Mouse (Mus musculus) erythroblast, embryonic 14.5 days (primary cell): ENCODE results near the gene Cyp39a1.

ENCODE experiments used
- GATA1 ChIP-seq: IDR thresholded peaks from 2 replicates; pipeline ENCODE4 v1.6.1; 2012; ENCODE audit warnings: low read length, inconsistent platforms, mixed read lengths
- TAL1 ChIP-seq: IDR thresholded peaks from 3 replicates; pipeline ENCODE4 v1.6.1; 2012; ENCODE audit warnings: low read length, inconsistent platforms, mixed read lengths

DNA sequence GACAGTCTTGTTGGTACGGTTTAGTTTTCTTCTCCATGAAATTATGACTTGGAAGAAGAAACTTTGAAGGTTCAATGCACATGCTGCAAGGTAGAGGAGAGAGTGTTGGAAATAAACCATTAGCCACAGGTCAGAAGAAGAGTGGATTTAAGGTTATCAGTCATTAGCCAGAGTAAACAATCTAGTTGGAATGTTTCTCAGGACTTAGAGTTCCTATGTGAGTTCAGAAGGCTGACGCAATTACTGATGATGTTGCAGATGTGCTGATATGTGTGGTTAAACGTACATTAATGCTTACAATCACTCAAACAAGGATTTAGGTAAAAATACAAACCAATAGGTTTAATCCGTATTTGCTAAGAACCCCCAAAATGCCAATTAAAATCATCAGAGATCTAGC is 4.7 kb downstream of the Cyp39a1 start:
- no peak for TF ChIP-seq TAL1
- no peak for TF ChIP-seq GATA1
